Comparison of ENCODE assay signal across 8 mouse cellular contexts in the genomic region with DNA sequence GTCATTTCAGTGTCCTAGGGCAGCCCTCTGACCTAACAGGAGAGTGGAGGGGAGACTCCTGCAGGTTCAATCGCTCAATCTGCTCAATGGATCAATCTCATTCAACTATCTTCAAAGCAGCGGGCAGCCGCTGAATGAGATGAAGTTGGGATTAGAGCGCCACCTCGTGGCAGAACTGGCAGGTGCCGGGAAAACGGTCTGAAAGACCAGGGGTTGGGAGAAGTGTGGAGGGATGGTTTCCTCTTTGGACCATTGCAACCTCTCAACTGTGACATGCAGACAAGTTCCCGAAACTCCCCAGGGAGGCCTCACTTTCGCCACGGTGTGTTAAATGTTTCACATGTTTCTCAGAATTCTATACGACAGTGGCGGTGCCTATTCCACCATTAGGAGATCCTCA. TPM values are rescaled to one million over a fixed set of nuclear protein-coding genes. Genes with fewer than 3 reads are reported as not detected.
DNase-seq lines count a peak whose midpoint lies in the region; ATAC-seq and TF ChIP-seq lines count a peak whose summit lies in the region.

No protein-coding gene starts in this region.

- DNase-seq in NIH3T3 (ENCODE audit: low read depth), result peak; percentile 93
- peak; percentile 75 to 86 for DNase-seq in cerebellum, adult 2 months
- peak; percentile 87 for DNase-seq in gastrocnemius, adult 2 months
- DNase-seq in hindlimb bud, embryonic 11.5 days (ENCODE audit: extremely low spot score, low read depth, low spot score), result peak; percentile 73
- DNase-seq in left cerebral cortex, postnatal 36 days (ENCODE audit: low spot score in 2 of 2), result peak; percentile 72 to 81
- DNase-seq in midbrain, embryonic 10.5 days (ENCODE audit: low spot score), result peak; percentile 85
- peak; percentile 77 for DNase-seq in spleen, adult 12 weeks (ENCODE audit: low spot score)

- 8% methylated on average over 12 of the region's 12 CpGs for whole genome bisulfite sequencing in cerebellum, adult 2 months
- WGBS in midbrain, embryonic 10.5 days, result 14% methylated on average over 12 of the region's 12 CpGs

- TF ChIP-seq CTCF in cerebellum, adult 2 months (IDR thresholded peaks at IDR 0.05; ENCODE audit: borderline replicate concordance, insufficient read depth, low read depth, low read length), result peak; percentile 89
- peak; percentile 97 for TF ChIP-seq CTCF in gastrocnemius, adult 2 months (IDR thresholded peaks at IDR 0.05)

- no peak for ATAC-seq in inflammation-experienced regulatory T-cells, adult 6 months

- intact Hi-C loops in gastrocnemius, adult 2 months (cut with DNase I), result loop anchor here (1.0 to 10.0 kb wide), 4 partner anchors 35 to 207 kb away; a partner anchor contains a TSS
- intact Hi-C loops in left cerebral cortex, postnatal 36 days (cut with DNase I), result loop anchor here (2.0 to 10.0 kb wide), 3 partner anchors 35 to 227 kb away; a partner anchor contains a TSS

- H3K36me3 ChIP-seq in midbrain, embryonic 10.5 days, result peaks cover 59% of the 10 kb centered on the region

- H3K27ac ChIP-seq in cerebellum, adult 2 months (ENCODE audit: insufficient read depth, low read length), result no peak overlapping the region
- H3K27ac ChIP-seq in gastrocnemius, adult 2 months, result no peak overlapping the region
- H3K27ac ChIP-seq in midbrain, embryonic 10.5 days (replicated peaks), result no peak overlapping the region

- H3K9me3 ChIP-seq in midbrain, embryonic 10.5 days (replicated peaks), result no peaks in the 10 kb centered on the region

- no peaks in the 10 kb centered on the region for H3K27me3 ChIP-seq in cerebellum, adult 2 months (ENCODE audit: control insufficient read depth, insufficient read depth, low read length)
- no peaks in the 10 kb centered on the region for H3K27me3 ChIP-seq in midbrain, embryonic 10.5 days (ENCODE audit: low read depth, poor library complexity, severe bottlenecking)

- TF ChIP-seq POLR2A in cerebellum, adult 2 months (IDR thresholded peaks at IDR 0.05; ENCODE audit: borderline replicate concordance, insufficient read depth, low read length), result no peak

- peak overlapping the region; percentile 14 for H3K4me3 ChIP-seq in cerebellum, adult 2 months (replicated peaks; ENCODE audit: insufficient read depth, low read depth, low read length)
- no peak overlapping the region for H3K4me3 ChIP-seq in gastrocnemius, adult 2 months
- 0 out of 2 replicates have a peak overlapping the region, but pooled peaks have one; percentile 30 for H3K4me3 ChIP-seq in midbrain, embryonic 10.5 days

- H3K4me1 ChIP-seq in cerebellum, adult 2 months (ENCODE audit: control insufficient read depth, insufficient read depth, low read length), result peaks cover 2% of the 10 kb centered on the region; the same call in 1 of the 2 replicates
- peaks cover 32% of the 10 kb centered on the region for H3K4me1 ChIP-seq in midbrain, embryonic 10.5 days

RNA-seq across cellular contexts. Expression of a gene that starts 1.4 kb away (rescaled TPM):
- 628 TPM in 2 replicates for polyA plus RNA-seq in cerebellum, adult 2 months (2012; rRNA removed)
- 1 to 10 TPM; 1.9 to 2.0 TPM for total RNA-seq in gastrocnemius, adult 2 months (2021)
- total RNA-seq in left cerebral cortex, postnatal 36 days (2021), result 100 to 1,000 TPM; 514 to 593 TPM
- 9.7 and 11.8 TPM in 2 replicates for polyA plus RNA-seq in midbrain, embryonic 10.5 days (2016; fragmentation: Nextera tagmentation; extraction: Ambion mirVana)
- polyA plus RNA-seq in inflammation-experienced regulatory T-cells, adult 6 months (2017; shearing (Covaris generic)), result 1 to 10 TPM; 4.6 to 7.2 (median 5.9) TPM

RNA-seq across cellular contexts. Expression of a gene that starts 3.5 kb away (rescaled TPM):
- polyA plus RNA-seq in cerebellum, adult 2 months (2012; rRNA removed), result 12.7 and 13.2 TPM in 2 replicates
- 1 to 10 TPM; 7.0 to 7.8 TPM for total RNA-seq in gastrocnemius, adult 2 months (2021)
- 10 to 100 TPM; 15.5 to 16.6 TPM for total RNA-seq in left cerebral cortex, postnatal 36 days (2021)
- polyA plus RNA-seq in midbrain, embryonic 10.5 days (2016; fragmentation: Nextera tagmentation; extraction: Ambion mirVana), result 9.9 and 11.7 TPM in 2 replicates
- 1 to 10 TPM; 1.7 to 3.3 (median 1.9) TPM for polyA plus RNA-seq in inflammation-experienced regulatory T-cells, adult 6 months (2017; shearing (Covaris generic))

RNA-seq across cellular contexts. Expression of a gene that starts 9.5 kb away (rescaled TPM):
- polyA plus RNA-seq in cerebellum, adult 2 months (2012; rRNA removed), result 438 and 458 TPM in 2 replicates
- total RNA-seq in gastrocnemius, adult 2 months (2021), result 10 to 100 TPM; 83.8 to 94.7 TPM
- 100 to 1,000 TPM; 189 to 214 TPM for total RNA-seq in left cerebral cortex, postnatal 36 days (2021)
- polyA plus RNA-seq in midbrain, embryonic 10.5 days (2016; fragmentation: Nextera tagmentation; extraction: Ambion mirVana), result 682 and 724 TPM in 2 replicates
- polyA plus RNA-seq in inflammation-experienced regulatory T-cells, adult 6 months (2017; shearing (Covaris generic)), result 100 to 1,000 TPM; 194 to 276 (median 261) TPM

RNA-seq across cellular contexts. Expression of a gene that starts 11.4 kb away (rescaled TPM):
- polyA plus RNA-seq in cerebellum, adult 2 months (2012; rRNA removed), result not detected in 2 replicates
- not detected for total RNA-seq in gastrocnemius, adult 2 months (2021)
- not detected for total RNA-seq in left cerebral cortex, postnatal 36 days (2021)
- 0.25 and 0.37 TPM in 2 replicates for polyA plus RNA-seq in midbrain, embryonic 10.5 days (2016; fragmentation: Nextera tagmentation; extraction: Ambion mirVana)
- under 1 TPM in 2 of 3 experiments, not detected in 1; 0.67 to 0.68 TPM for polyA plus RNA-seq in inflammation-experienced regulatory T-cells, adult 6 months (2017; shearing (Covaris generic))

RNA-seq across cellular contexts. Expression of a gene that starts 26.9 kb away (rescaled TPM):
- polyA plus RNA-seq in cerebellum, adult 2 months (2012; rRNA removed), result 0.11 and 0.13 TPM in 2 replicates
- total RNA-seq in gastrocnemius, adult 2 months (2021), result under 1 TPM in 1 of 2 experiments, not detected in 1; 0.41 TPM
- 1 to 10 TPM in 1 of 2 experiments, under 1 TPM in 1; 0.44 to 1.1 TPM for total RNA-seq in left cerebral cortex, postnatal 36 days (2021)
- polyA plus RNA-seq in midbrain, embryonic 10.5 days (2016; fragmentation: Nextera tagmentation; extraction: Ambion mirVana), result not detected in 2 replicates
- polyA plus RNA-seq in inflammation-experienced regulatory T-cells, adult 6 months (2017; shearing (Covaris generic)), result 100 to 1,000 TPM in 1 of 3 experiments, 10 to 100 TPM in 2; 34.4 to 113 (median 95.2) TPM

Comparison
In these comparisons a context has a peak if more than half of its experiments do, and no peak if none do; other contexts are left out.
1. RNA of a gene that starts 1.4 kb away (polyA plus RNA-seq): 628 TPM in cerebellum, adult 2 months; 9.7 to 11.8 TPM in midbrain, embryonic 10.5 days and 4.6 to 7.2 TPM in inflammation-experienced regulatory T-cells, adult 6 months; every median in the first group is over 10 times any median in the second.
2. Peak in every context shown above with its lines, with median percentiles within 50 percentile points of each other: DNase-seq.